Mouse (Mus musculus): ENCODE measurements around the gene Inpp4a.

- TF ChIP-seq POLR2AphosphoS2 (IDR thresholded peaks at IDR 0.05; ENCODE audit: low read depth, low read length): no peak
- TF ChIP-seq TCF12 (IDR thresholded peaks at IDR 0.05; ENCODE audit: low read depth, low read length): no peak
- no peak for TF ChIP-seq POLR2A (IDR thresholded peaks at IDR 0.05; ENCODE audit: low read depth, low read length)
- TF ChIP-seq MEF2A (IDR thresholded peaks at IDR 0.05; ENCODE audit: borderline replicate concordance, low read depth, low read length): no peak
Measured at GRCm38 (mm10) chr1:37376751-37377150, 77.1 kb downstream of the Inpp4a start.
